Mouse (Mus musculus): ENCODE results near the gene Ppfia3.

Gene Ppfia3

DNA sequence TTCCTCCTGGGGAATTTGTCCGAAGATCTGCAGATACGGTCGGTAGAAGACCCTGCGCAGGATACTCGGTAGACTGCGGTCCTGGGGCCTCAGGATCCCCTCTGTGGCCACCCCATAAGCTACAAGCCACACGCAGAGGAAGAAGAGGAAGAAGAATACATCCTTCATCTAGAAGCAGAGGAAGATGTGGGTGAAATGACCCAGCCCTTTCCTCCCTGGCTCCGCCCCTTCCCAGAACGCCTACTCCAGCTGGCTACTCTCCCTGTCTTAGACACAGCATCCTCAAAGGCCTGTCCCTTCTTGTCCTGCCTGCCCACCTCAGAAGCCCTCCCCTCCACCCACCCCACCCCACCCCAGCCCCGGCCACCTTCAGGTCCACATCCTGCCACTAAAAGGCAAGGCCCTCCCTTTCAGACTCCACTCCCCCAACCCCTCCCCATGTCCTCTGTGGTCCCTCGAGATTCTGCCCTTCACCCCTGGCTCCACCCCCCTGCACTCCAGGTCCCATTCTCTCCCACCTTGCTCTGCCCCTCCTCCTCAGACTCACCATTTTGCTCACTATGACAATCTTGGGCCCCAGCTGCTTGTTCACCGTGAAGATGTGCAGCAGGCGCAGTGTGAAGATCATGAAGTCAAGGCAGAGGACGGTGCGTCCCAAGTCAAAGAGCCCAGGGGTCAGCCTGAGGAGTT, 58.1 kb downstream of the Ppfia3 start:
- no peak for DNase-seq

DNA sequence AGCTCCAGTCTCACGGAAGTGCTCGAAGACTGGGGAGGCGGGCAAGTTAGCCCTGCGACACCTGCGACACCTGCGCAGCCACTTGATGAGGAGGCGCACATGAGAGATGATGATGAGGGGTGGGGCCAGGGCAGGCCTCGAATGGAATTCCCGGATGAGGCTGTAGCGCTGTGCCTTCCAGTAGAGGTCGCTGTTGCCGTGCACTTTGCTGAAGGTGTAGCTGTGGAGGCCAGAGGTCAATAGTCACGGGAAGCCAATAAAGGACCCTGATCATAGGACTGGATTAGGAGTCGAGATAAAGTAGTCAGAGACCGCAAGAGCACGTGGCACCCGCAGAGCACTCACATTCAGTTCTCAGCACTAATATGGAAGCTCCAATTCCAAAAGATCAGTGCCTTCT, 61.5 kb downstream of the Ppfia3 start:
- DNase-seq, result peak; percentile 63

- no peak for DNase-seq
Observed at GRCm38 (mm10) chr7:45304869-45305268, 62.0 kb downstream of the Ppfia3 start.

DNA sequence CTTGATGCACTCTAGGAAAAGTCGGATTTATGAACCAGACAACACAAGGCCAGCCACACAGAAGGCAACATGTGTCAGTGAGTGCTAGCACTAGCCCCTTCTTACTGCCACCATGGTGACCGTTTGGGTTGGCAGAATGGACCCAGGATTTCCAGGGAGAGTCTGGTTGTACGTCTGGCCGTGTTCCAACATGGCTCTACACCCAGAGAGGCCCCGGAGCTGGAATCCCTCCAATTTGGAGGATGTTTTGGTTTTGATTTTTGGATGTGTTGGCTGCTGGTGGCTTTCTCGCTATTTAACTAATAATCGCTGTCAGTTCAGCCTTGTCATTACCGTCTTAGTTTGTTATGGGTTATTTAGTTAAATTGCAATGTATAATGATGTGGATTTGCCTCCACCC, 64.2 kb downstream of the Ppfia3 start:
- DNase-seq, result peak; percentile 54

DNA sequence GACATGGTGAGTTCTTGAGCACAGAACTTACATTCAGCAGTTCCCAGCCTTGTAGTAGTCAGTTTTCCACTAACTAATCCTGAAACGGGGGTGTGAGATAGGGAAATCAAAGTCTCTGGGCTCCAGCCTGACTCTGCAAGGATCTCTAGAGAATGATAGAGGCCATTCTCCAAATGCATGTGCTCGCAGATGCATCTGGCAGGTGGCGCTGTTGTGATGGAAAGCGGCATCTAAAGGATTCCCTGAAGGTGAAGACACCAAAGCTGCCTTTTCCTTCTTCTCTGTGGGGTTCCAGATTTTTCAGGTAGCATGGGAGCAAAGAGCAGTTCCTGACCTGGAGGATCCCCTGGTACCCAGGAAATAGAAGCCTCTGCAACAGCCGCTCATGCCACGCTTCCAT, 66.5 kb downstream of the Ppfia3 start:
- DNase-seq, result peak; percentile 83

DNA sequence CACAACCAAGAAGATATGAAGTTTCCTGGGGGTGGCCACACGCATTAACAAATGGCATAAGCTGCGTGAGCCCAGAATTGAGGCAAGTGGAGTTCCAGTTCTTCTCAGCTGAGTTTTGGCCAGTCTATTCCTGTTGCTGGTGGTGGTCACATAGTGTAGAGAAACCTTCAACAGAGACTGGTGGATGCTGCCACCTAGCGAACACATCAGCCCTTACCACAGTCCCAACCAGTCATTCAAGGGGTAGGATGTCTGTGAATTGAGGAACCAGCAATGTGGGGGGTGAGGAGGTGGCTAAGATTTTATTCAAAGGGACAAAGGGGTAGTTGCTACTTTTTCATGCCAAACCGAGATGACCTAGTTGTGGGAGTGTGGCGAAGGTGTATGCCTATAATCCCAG, 67.1 kb downstream of the Ppfia3 start:
- DNase-seq, result peak; percentile 70

DNA sequence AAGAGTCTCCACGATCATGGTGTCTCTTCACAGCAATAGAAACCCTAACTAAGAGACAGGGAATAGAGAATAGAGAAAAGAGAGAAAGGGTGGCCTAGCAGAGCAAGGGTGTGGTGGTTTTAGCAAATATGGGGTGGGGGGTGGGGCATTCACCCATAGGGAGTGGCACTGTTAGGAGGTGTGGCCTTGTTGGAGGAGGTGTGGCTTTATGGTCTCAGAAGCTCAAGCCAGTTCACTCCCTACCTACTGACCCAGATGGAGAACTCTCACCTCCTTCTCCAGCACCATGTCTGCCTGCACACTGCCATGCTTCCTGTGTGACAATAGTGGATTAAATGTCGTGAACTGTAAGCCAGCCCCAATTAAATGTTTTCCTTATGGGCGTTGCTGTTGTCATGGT, 69.3 kb downstream of the Ppfia3 start:
- no peak for DNase-seq

GRCm38 (mm10) chr7:45296626-45297025, 70.2 kb downstream of the Ppfia3 start:
- DNase-seq, result no peak
